Mouse (Mus musculus): ENCODE data around the gene Fgfr2. TPM values are rescaled to one million over a fixed set of nuclear protein-coding genes. Genes with fewer than 3 reads are reported as not detected.
"Not testable (repeated sequence)": the region's sequence is repeated elsewhere in the genome, so short reads cannot be mapped to it uniquely, and the experiment has no call there.

The Fgfr2 gene
- polyA plus RNA-seq, 1 experiment from 2014 or later = 99.3 TPM

GRCm38 (mm10) chr7:132665664-132666382, 457.3 kb downstream of the Fgfr2 start:
- Histone ChIP-seq H3K27me3 (ENCODE audit: low read depth, poor library complexity, severe bottlenecking) (0 out of 2 replicates have a peak, but pooled peaks cover 4% of the 10 kb centered on the region), H3K4me1 (peaks cover 27% of the 10 kb centered on the region), H3K36me3 (no peaks in the 10 kb centered on the region), H3K9me3 (replicated peaks) (no peaks in the 10 kb centered on the region), H3K27ac (replicated peaks) (0 out of 2 replicates have a peak overlapping the region, but pooled peaks have one; percentile 3), H3K4me3 (no peak overlapping the region)
- no peak for DNase-seq (ENCODE audit: low spot score)
- WGBS = 35% methylated on average over 8 of the region's 8 CpGs

DNA sequence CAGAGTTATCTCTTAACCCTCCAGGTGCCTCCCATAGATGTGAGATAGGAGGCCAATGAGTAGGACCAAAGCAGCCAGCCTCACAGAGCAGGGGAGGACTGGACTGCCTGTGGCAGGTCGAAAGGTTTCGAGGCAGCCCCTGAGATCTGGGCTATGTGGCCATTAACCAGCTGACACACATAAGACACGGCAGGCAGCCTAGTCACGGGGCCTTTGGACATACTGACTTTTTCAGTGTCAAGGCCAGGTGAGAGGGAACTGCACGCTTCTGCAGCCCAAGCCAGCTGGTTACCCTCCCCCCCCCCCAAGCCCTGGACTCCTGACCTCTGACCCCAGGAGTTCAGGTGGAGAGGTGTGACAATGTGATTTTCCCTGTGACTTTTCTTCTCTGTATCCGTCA, 458.3 kb downstream of the Fgfr2 start:
- no peak for DNase-seq (ENCODE audit: low spot score)
- no peaks in the 10 kb centered on the region for H3K36me3 ChIP-seq
- peaks cover 31% of the 10 kb centered on the region for H3K4me1 ChIP-seq
- peaks cover 7% of the 10 kb centered on the region; the same call in 1 of the 2 replicates for H3K27me3 ChIP-seq (ENCODE audit: low read depth, poor library complexity, severe bottlenecking)
- 0 out of 2 replicates have a peak overlapping the region, but pooled peaks have one; percentile 15 for H3K27ac ChIP-seq (replicated peaks)
- H3K9me3 ChIP-seq (replicated peaks) = no peaks in the 10 kb centered on the region
- WGBS = 85% methylated on average over 6 of the region's 6 CpGs
- H3K4me3 ChIP-seq = no peak overlapping the region

DNA sequence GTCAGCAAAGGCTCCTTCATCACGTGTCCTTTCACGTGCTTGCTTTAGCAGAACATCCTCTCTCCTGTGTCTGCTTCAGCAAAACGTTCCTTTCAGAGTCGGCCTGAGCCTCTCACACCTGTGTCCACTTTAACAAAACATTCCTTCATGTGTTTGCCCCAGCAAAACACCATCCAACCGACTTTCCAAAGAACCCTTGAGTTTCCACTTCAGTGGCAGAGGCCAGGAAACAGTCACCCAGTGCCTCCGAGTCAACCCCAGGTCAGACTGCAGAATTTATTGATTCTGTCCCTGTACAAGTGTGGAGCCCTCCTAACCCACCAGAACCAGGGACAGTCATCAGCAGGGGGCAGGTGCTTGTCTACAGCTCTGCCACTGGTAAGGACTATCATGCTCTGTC, 460.3 kb downstream of the Fgfr2 start:
- H3K27ac ChIP-seq (replicated peaks); H3K9me3 ChIP-seq (replicated peaks); H3K36me3 ChIP-seq; DNase-seq (ENCODE audit: low spot score); H3K4me3 ChIP-seq: not testable (repeated sequence)
- WGBS = 82% methylated on average over 6 of the region's 6 CpGs
- peaks cover 20% of the 10 kb centered on the region; the same call in 1 of the 2 replicates for H3K27me3 ChIP-seq (ENCODE audit: low read depth, poor library complexity, severe bottlenecking)
- peaks cover 49% of the 10 kb centered on the region for H3K4me1 ChIP-seq

DNA sequence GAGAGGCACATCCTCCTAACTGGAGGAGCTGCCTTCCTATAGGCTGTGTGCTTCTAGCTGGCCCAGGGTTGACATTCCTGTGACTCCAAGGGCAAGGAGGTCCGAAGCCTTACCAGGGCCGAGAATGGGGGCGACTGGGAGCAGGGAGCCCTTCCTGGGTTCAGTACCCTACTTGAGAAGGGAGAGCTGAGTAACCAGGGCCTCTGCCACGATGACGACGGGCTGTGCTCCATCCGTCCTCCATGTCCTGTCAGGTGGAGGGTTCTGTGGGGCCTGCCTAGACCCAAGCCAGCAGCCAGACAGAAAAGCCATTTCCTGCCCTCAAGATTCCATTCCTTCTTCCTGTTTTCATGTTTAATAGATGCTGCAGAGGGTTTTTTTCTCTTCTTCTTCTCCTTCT, 463.5 kb downstream of the Fgfr2 start:
- no peak for DNase-seq (ENCODE audit: low spot score)

DNA sequence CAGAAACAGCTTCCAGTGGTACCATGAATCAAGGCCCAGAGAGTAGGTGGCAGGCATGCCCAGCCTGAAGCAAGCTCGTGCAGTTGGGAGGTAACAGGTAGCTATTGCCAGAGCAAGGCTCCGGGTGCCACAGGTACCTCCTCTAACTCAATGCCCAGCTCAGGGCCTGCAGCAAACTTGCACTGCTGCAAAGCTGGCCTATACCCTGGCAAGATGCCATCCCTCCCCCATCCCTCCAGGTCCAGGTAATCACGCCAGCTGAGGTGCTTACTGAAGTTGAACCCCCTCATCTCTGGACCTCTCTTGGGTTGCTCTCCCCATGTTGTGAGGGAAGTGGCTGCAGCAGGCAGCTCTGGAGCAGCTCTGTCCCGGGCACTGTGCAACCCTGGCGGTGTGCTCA, 464.5 kb downstream of the Fgfr2 start:
- no peak overlapping the region; the same call in 1 of the 2 replicates for H3K27ac ChIP-seq (replicated peaks)
- peaks cover 47% of the 10 kb centered on the region for H3K4me1 ChIP-seq
- H3K27me3 ChIP-seq (ENCODE audit: low read depth, poor library complexity, severe bottlenecking) = peaks cover 16% of the 10 kb centered on the region; the same call in 1 of the 2 replicates
- 84% methylated on average over 5 of the region's 5 CpGs for WGBS
- no peaks in the 10 kb centered on the region for H3K9me3 ChIP-seq (replicated peaks)
- no peak for DNase-seq (ENCODE audit: low spot score)
- H3K36me3 ChIP-seq = no peaks in the 10 kb centered on the region
- H3K4me3 ChIP-seq = no peak overlapping the region

More for the DNA sequence above, 463.5 kb downstream of the Fgfr2 start:
- no peak overlapping the region for H3K4me3 ChIP-seq
- 66% methylated on average over 7 of the region's 7 CpGs for WGBS
- peaks cover 48% of the 10 kb centered on the region for H3K4me1 ChIP-seq
- no peaks in the 10 kb centered on the region for H3K36me3 ChIP-seq
- H3K9me3 ChIP-seq (replicated peaks) = no peaks in the 10 kb centered on the region
- peaks cover 16% of the 10 kb centered on the region; the same call in 1 of the 2 replicates for H3K27me3 ChIP-seq (ENCODE audit: low read depth, poor library complexity, severe bottlenecking)
- H3K27ac ChIP-seq (replicated peaks) = no peak overlapping the region; the same call in 1 of the 2 replicates

DNA sequence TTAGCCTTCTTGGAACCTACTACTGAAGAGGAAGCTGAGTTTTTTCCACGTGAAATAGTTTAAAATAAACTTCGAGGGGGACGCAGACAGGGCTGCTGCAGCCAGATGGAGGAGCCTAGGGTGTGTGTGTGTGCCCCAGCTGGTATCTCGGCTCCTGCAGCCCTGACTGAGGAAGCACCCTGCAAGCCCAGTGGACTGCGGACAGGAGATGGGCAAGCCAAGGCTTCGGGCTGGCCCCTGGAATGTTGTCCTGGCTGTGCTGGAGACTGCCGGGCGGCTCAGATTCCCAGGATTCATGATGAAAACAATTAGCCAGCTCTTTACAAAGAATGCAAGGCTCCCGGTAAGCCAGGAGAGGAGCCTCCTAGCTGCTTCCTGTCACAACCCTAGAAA, 465.1 kb downstream of the Fgfr2 start:
- Histone ChIP-seq H3K27me3 (ENCODE audit: low read depth, poor library complexity, severe bottlenecking) (peaks cover 16% of the 10 kb centered on the region; the same call in 1 of the 2 replicates), H3K36me3 (no peaks in the 10 kb centered on the region), H3K27ac (replicated peaks) (peak overlapping the region; percentile 60), H3K4me3 (no peak overlapping the region), H3K9me3 (replicated peaks) (no peaks in the 10 kb centered on the region), H3K4me1 (peaks cover 46% of the 10 kb centered on the region)
- 10% methylated on average over 9 of the region's 9 CpGs for WGBS
- DNase-seq (ENCODE audit: low spot score) = peak; percentile 41

- Histone ChIP-seq H3K4me1 (peaks cover 43% of the 10 kb centered on the region), H3K27ac (replicated peaks) (peak overlapping the region; percentile 60), H3K36me3 (no peaks in the 10 kb centered on the region), H3K4me3 (no peak overlapping the region), H3K9me3 (replicated peaks) (no peaks in the 10 kb centered on the region), H3K27me3 (ENCODE audit: low read depth, poor library complexity, severe bottlenecking) (peaks cover 16% of the 10 kb centered on the region; the same call in 1 of the 2 replicates)
- WGBS = 35% methylated on average over 14 of the region's 14 CpGs
- DNase-seq (ENCODE audit: low spot score) = peak; percentile 15
Measured at GRCm38 (mm10) chr7:132657371-132658057, 465.6 kb downstream of the Fgfr2 start.

- H3K36me3 ChIP-seq = no peaks in the 10 kb centered on the region
- H3K4me3 ChIP-seq = no peak overlapping the region
- H3K27ac ChIP-seq (replicated peaks) = peak overlapping the region; percentile 75
- H3K9me3 ChIP-seq (replicated peaks) = no peaks in the 10 kb centered on the region
- H3K27me3 ChIP-seq (ENCODE audit: low read depth, poor library complexity, severe bottlenecking) = peaks cover 16% of the 10 kb centered on the region; the same call in 1 of the 2 replicates
- peaks cover 44% of the 10 kb centered on the region for H3K4me1 ChIP-seq
- 11% methylated on average over 3 of the region's 3 CpGs for whole genome bisulfite sequencing
- DNase-seq (ENCODE audit: low spot score) = peak; percentile 84
Measured at GRCm38 (mm10) chr7:132656548-132656947, 466.6 kb downstream of the Fgfr2 start.

DNA sequence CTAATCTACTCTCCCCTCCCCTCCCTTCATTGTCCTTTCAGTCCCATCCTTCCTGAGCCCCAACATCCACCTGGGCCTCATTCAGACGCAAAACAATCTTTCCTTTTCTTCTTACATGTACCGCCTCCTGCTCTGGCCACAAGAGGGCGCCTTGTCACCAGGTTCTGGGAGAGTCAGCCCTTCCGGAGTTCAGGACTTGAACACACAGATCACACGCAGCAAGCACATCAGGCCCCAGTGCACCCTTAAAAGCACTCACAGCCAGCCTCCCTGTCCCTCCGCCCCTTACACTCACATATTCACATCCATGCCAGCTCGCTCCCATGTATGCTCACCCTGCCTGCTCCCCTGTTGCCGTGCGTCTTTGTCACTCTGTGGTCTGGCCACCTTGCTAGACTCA, 467.1 kb downstream of the Fgfr2 start:
- peak; percentile 90 for DNase-seq (ENCODE audit: low spot score)
- Histone ChIP-seq H3K4me3 (no peak overlapping the region), H3K36me3 (no peaks in the 10 kb centered on the region), H3K27ac (replicated peaks) (peak overlapping the region; percentile 75), H3K9me3 (replicated peaks) (no peaks in the 10 kb centered on the region), H3K4me1 (peaks cover 44% of the 10 kb centered on the region), H3K27me3 (ENCODE audit: low read depth, poor library complexity, severe bottlenecking) (peaks cover 16% of the 10 kb centered on the region; the same call in 1 of the 2 replicates)
- WGBS = 12% methylated on average over 9 of the region's 9 CpGs

GRCm38 (mm10) chr7:132654412-132654811, 468.7 kb downstream of the Fgfr2 start:
- Histone ChIP-seq H3K36me3 (no peaks in the 10 kb centered on the region), H3K27ac (replicated peaks) (no peak overlapping the region), H3K4me1 (peaks cover 36% of the 10 kb centered on the region), H3K27me3 (ENCODE audit: low read depth, poor library complexity, severe bottlenecking) (peaks cover 10% of the 10 kb centered on the region; the same call in 1 of the 2 replicates), H3K4me3 (no peak overlapping the region), H3K9me3 (replicated peaks) (no peaks in the 10 kb centered on the region)
- 78% methylated on average over 3 of the region's 3 CpGs for WGBS
- DNase-seq (ENCODE audit: low spot score) = no peak

DNA sequence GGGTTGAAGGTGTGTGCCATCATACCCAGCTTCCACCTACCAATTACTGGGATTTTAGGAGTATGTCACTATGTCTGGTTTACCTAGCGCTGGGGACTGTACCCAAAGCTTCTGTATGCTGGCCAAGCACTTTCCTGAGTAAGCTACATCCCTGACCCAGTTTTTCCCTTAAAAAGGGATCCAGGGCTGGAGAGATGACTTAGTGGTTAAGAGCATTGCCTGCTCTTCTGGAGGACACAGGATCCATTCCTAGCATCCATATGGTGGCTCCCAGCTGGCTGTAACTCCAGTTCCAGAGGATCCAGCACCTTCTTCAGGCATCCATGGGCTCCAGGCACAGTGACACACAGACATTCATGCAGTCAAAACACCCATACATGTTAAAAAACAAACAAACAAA, 476.6 kb downstream of the Fgfr2 start:
- no peaks in the 10 kb centered on the region for H3K9me3 ChIP-seq (replicated peaks)
- no peak overlapping the region for H3K4me3 ChIP-seq
- WGBS = 100% methylated on average over 1 of the region's 1 CpGs
- no peak overlapping the region for H3K27ac ChIP-seq (replicated peaks)
- H3K27me3 ChIP-seq (ENCODE audit: low read depth, poor library complexity, severe bottlenecking) = no peaks in the 10 kb centered on the region
- 0 out of 2 replicates have a peak, but pooled peaks cover 3% of the 10 kb centered on the region for H3K4me1 ChIP-seq
- no peak for DNase-seq (ENCODE audit: low spot score)
- H3K36me3 ChIP-seq = no peaks in the 10 kb centered on the region

- H3K4me3 ChIP-seq = no peak overlapping the region
- peaks cover 3% of the 10 kb centered on the region; the same call in 1 of the 2 replicates for H3K4me1 ChIP-seq
- WGBS = 90% methylated on average over 11 of the region's 11 CpGs
- H3K27me3 ChIP-seq (ENCODE audit: low read depth, poor library complexity, severe bottlenecking) = peaks cover 11% of the 10 kb centered on the region; the same call in 1 of the 2 replicates
- no peak overlapping the region for H3K27ac ChIP-seq (replicated peaks)
- no peak for DNase-seq (ENCODE audit: low spot score)
- H3K36me3 ChIP-seq = no peaks in the 10 kb centered on the region
- no peaks in the 10 kb centered on the region for H3K9me3 ChIP-seq (replicated peaks)
Measured at GRCm38 (mm10) chr7:132644605-132645279, 478.4 kb downstream of the Fgfr2 start.
